Mouse (Mus musculus) midbrain, postnatal 0 days (tissue): ENCODE measurements around the gene Zfhx3. TPM values are rescaled to one million over a fixed set of nuclear protein-coding genes. Genes with fewer than 3 reads are reported as not detected.

Experiments used
- ATAC-seq: fragments of 200-750 bp; cut with Nextera tagmentation; 2 replicates; pipeline ENCODE4 v1.8.0; 2017; ENCODE audit warnings: moderate number of reproducible peaks, mild to moderate bottlenecking, moderate TSS enrichment, moderate library complexity; ENCODE audit not compliant: low FRiP score
- DNase-seq: peaks from one replicate; pipeline ENCODE4 v3.0.0-alpha.2; 2015; ENCODE audit warnings: low spot score
- H3K27ac ChIP-seq: fragments of 300-500 bp; sonication (generic); 2 replicates; pipeline ENCODE4 v1.5.1; 2014; ENCODE audit warnings: low read depth, mild to moderate bottlenecking, low read length, mixed read lengths
- H3K27me3 ChIP-seq: fragments of 300-500 bp; sonication (generic); 2 replicates; pipeline ENCODE4 v1.6.1; 2014; ENCODE audit warnings: low read length, control low read depth, mixed read lengths; ENCODE audit not compliant: insufficient read depth
- H3K36me3 ChIP-seq: fragments of 300-500 bp; sonication (generic); 2 replicates; pipeline ENCODE4 v1.6.1; 2014; ENCODE audit warnings: low read length, control low read depth, mixed read lengths; ENCODE audit not compliant: insufficient read depth
- H3K4me1 ChIP-seq: fragments of 300-500 bp; sonication (generic); 2 replicates; pipeline ENCODE4 v1.6.1; 2014; ENCODE audit warnings: mild to moderate bottlenecking, control low read depth, antibody characterized with exemption, low read length, mixed read lengths; ENCODE audit not compliant: insufficient read depth
- H3K4me2 ChIP-seq: fragments of 300-500 bp; sonication (generic); 2 replicates; pipeline ENCODE4 v1.6.1; 2014; ENCODE audit warnings: low read depth, mild to moderate bottlenecking, low read length, mixed read lengths; ENCODE audit not compliant: poor library complexity, severe bottlenecking
- H3K4me3 ChIP-seq: fragments of 300-500 bp; sonication (generic); 2 replicates; pipeline ENCODE4 v1.5.1; 2014; ENCODE audit warnings: low read depth, mild to moderate bottlenecking, low read length, moderate library complexity
- H3K9ac ChIP-seq: fragments of 300-500 bp; sonication (generic); replicated peaks from 2 replicates; pipeline ENCODE4 v1.6.1; 2014; ENCODE audit warnings: mild to moderate bottlenecking, low read length, moderate library complexity, mixed read lengths; ENCODE audit not compliant: poor library complexity, severe bottlenecking
- H3K9me3 ChIP-seq: fragments of 300-500 bp; sonication (generic); 2 replicates; pipeline ENCODE4 v1.6.1; 2016; ENCODE audit warnings: low read length, control low read depth
- CTCF ChIP-seq: IDR thresholded peaks from 2 replicates; pipeline ENCODE4 v1.5.1; 2016; ENCODE audit warnings: antibody characterized with exemption, mild to moderate bottlenecking
- WGBS: fragments of 180-500 bp; shearing (Covaris S2); extraction: QIAGEN DNeasy Blood & Tissue Kit; methylation state at CpG from one replicate; pipeline ENCODE4 v1.1.7; 2014; 5-methylcytosine and 5-hydroxymethylcytosine counted together
- polyA plus RNA-seq: library from polyadenylated mRNA; unstranded; fragments of >200 nt; fragmentation: Nextera tagmentation; extraction: Ambion mirVana; gene quantifications from 2 replicates; pipeline ENCODE4 v1.2.1, GENCODE M21; 2015
- total RNA-seq: library from RNA; depleted of rRNA; stranded (reverse); fragments of >200 nt; gene quantifications from 2 replicates; pipeline ENCODE4 v1.2.3, GENCODE M21; 2014

Zfhx3 gene
- total and polyA plus RNA-seq, 2 experiments from 2014 or later, result 33.1 to 44.5 TPM

GRCm38 (mm10) chr8:108609114-108609513, 666.7 kb downstream of the Zfhx3 start:
- no peaks in the 10 kb centered on the region for H3K9me3 ChIP-seq
- no peaks in the 10 kb centered on the region; the same call in 1 of the 2 replicates for H3K4me1 ChIP-seq
- no peak for TF ChIP-seq CTCF
- DNase-seq, result no peak
- WGBS, result 71% methylated on average over 5 of the region's 5 CpGs
- no peak overlapping the region for H3K27ac ChIP-seq
- no peak overlapping the region for H3K4me3 ChIP-seq
- no peaks in the 10 kb centered on the region for H3K27me3 ChIP-seq
- no peaks in the 10 kb centered on the region for H3K36me3 ChIP-seq
- no peak for ATAC-seq
- no peak overlapping the region for H3K9ac ChIP-seq
- no peak overlapping the region for H3K4me2 ChIP-seq

- Histone ChIP-seq H3K4me1 (no peaks in the 10 kb centered on the region; the same call in 1 of the 2 replicates), H3K27ac (no peak overlapping the region), H3K27me3 (no peaks in the 10 kb centered on the region), H3K4me2 (no peak overlapping the region), H3K4me3 (no peak overlapping the region), H3K9me3 (no peaks in the 10 kb centered on the region), H3K36me3 (no peaks in the 10 kb centered on the region), H3K9ac (no peak overlapping the region)
- ATAC-seq (no peak), DNase-seq (no peak)
- 90% methylated on average over 9 of the region's 9 CpGs for WGBS
- TF ChIP-seq CTCF, result no peak
Measured at GRCm38 (mm10) chr8:108611141-108611674, 668.8 kb downstream of the Zfhx3 start.

- H3K4me3 ChIP-seq, result no peak overlapping the region
- TF ChIP-seq CTCF, result no peak
- 66% methylated on average over 11 of the region's 11 CpGs for WGBS
- H3K27ac ChIP-seq, result 0 out of 2 replicates have a peak overlapping the region, but pooled peaks have one; percentile 18
- H3K9ac ChIP-seq, result 0 out of 2 replicates have a peak overlapping the region, but pooled peaks have one; percentile 4
- no peaks in the 10 kb centered on the region; the same call in 1 of the 2 replicates for H3K4me1 ChIP-seq
- ATAC-seq, result no peak
- H3K4me2 ChIP-seq, result no peak overlapping the region
- H3K27me3 ChIP-seq, result no peaks in the 10 kb centered on the region
- no peak for DNase-seq
- no peaks in the 10 kb centered on the region for H3K36me3 ChIP-seq
- H3K9me3 ChIP-seq, result no peaks in the 10 kb centered on the region
Measured at GRCm38 (mm10) chr8:108611792-108612413, 669.5 kb downstream of the Zfhx3 start.

- Histone ChIP-seq H3K4me1 (no peaks in the 10 kb centered on the region; the same call in 1 of the 2 replicates), H3K27me3 (no peaks in the 10 kb centered on the region), H3K9ac (no peak overlapping the region), H3K4me3 (no peak overlapping the region), H3K36me3 (no peaks in the 10 kb centered on the region), H3K27ac (no peak overlapping the region), H3K4me2 (no peak overlapping the region), H3K9me3 (no peaks in the 10 kb centered on the region)
- DNase-seq, result no peak
- WGBS, result 24% methylated on average over 5 of the region's 5 CpGs
- TF ChIP-seq CTCF, result no peak
- ATAC-seq, result no peak
Measured at GRCm38 (mm10) chr8:108612815-108613214, 670.4 kb downstream of the Zfhx3 start.

GRCm38 (mm10) chr8:108613280-108613679, 670.8 kb downstream of the Zfhx3 start:
- no peaks in the 10 kb centered on the region for H3K36me3 ChIP-seq
- DNase-seq (no peak), ATAC-seq (no peak)
- H3K27me3 ChIP-seq, result no peaks in the 10 kb centered on the region
- H3K4me3 ChIP-seq, result no peak overlapping the region
- no peak overlapping the region for H3K27ac ChIP-seq
- no peak for TF ChIP-seq CTCF
- no peak overlapping the region for H3K9ac ChIP-seq
- WGBS, result 50% methylated on average over 2 of the region's 2 CpGs
- no peaks in the 10 kb centered on the region for H3K9me3 ChIP-seq
- H3K4me2 ChIP-seq, result no peak overlapping the region
- no peaks in the 10 kb centered on the region; the same call in 1 of the 2 replicates for H3K4me1 ChIP-seq

GRCm38 (mm10) chr8:108621296-108621695, 678.9 kb downstream of the Zfhx3 start:
- no peaks in the 10 kb centered on the region for H3K4me1 ChIP-seq
- no peak for DNase-seq
- TF ChIP-seq CTCF, result no peak
- H3K4me3 ChIP-seq, result no peak overlapping the region
- no peaks in the 10 kb centered on the region for H3K9me3 ChIP-seq
- no peaks in the 10 kb centered on the region for H3K27me3 ChIP-seq
- ATAC-seq, result no peak
- no peaks in the 10 kb centered on the region for H3K36me3 ChIP-seq
- no peak overlapping the region for H3K4me2 ChIP-seq
- no peak overlapping the region for H3K9ac ChIP-seq
- 34% methylated on average over 7 of the region's 7 CpGs for WGBS
- H3K27ac ChIP-seq, result no peak overlapping the region
